Mouse (Mus musculus) bone marrow, adult 2 months (tissue): Measurements from ENCODE around the gene Osbp2. TPM values are rescaled to one million over a fixed set of nuclear protein-coding genes. Genes with fewer than 3 reads are reported as not detected.

Source experiments
- H3K27ac ChIP-seq: fragments of 200-500 bp; 2 replicates; pipeline ENCODE4 v1.5.1; 2012; ENCODE audit warnings: low read depth, mild to moderate bottlenecking, control low read depth, inconsistent platforms, low read length; ENCODE audit not compliant: control insufficient read depth, poor library complexity, insufficient read depth
- H3K4me1 ChIP-seq: fragments of 200-500 bp; 2 replicates; pipeline ENCODE4 v1.6.1; 2011; ENCODE audit warnings: low read length; ENCODE audit not compliant: control insufficient read depth, insufficient read depth
- H3K4me3 ChIP-seq: fragments of 200-500 bp; replicated peaks from 2 replicates; pipeline ENCODE3; 2011; ENCODE audit warnings: mild to moderate bottlenecking, low read depth, low read length, control low read depth; ENCODE audit not compliant: control insufficient read depth
- CTCF ChIP-seq: fragments of 200-500 bp; IDR thresholded peaks from 2 replicates; pipeline ENCODE4 v1.5.1; 2011; ENCODE audit warnings: low read length, control low read depth; ENCODE audit not compliant: control insufficient read depth, insufficient read depth
- POLR2A ChIP-seq: fragments of 200-500 bp; IDR thresholded peaks from 2 replicates; pipeline ENCODE4 v1.6.1; 2011; ENCODE audit warnings: low read depth, mild to moderate bottlenecking, control low read depth, low read length, borderline replicate concordance; ENCODE audit not compliant: control insufficient read depth
- WGBS: fragments of 180-500 bp; shearing (Covaris S2); methylation state at CpG from one replicate; pipeline ENCODE4 v1.1.7; 2018; 5-methylcytosine and 5-hydroxymethylcytosine counted together
- polyA plus RNA-seq: library from polyadenylated mRNA; stranded (reverse); fragments of >200 nt; gene quantifications from 2 replicates; pipeline ENCODE4 v1.2.4, GENCODE M21; 2011; ENCODE audit warnings: low replicate concordance; ENCODE audit not compliant: missing spikeins, insufficient read depth, insufficient read length

The Osbp2 gene
- polyA plus RNA-seq, 1 experiment, result not detected

DNA sequence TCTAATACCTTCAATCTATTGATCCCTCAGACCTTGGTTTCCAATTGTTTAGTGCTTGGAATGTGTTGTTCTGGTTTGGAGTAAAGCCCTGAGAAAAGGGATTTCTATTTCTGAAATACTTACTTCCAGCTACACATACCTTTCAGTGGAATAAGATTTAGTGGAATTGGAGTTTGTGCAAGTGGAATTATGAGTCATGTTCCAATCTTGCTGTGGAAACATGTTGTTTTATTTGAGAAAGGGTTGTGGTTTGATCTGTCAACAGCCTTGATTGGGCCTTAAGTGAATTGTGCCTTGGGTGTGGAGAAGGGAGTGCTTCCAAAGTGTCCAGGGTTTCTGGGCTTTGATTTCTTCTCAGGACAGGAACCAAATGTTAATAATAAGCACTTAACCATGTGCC, 193.9 kb downstream of the Osbp2 start:
- Histone ChIP-seq H3K4me3 (no peak overlapping the region), H3K27ac (no peak overlapping the region), H3K4me1 (no peaks in the 10 kb centered on the region)
- TF ChIP-seq CTCF, result no peak
- TF ChIP-seq POLR2A, result no peak

DNA sequence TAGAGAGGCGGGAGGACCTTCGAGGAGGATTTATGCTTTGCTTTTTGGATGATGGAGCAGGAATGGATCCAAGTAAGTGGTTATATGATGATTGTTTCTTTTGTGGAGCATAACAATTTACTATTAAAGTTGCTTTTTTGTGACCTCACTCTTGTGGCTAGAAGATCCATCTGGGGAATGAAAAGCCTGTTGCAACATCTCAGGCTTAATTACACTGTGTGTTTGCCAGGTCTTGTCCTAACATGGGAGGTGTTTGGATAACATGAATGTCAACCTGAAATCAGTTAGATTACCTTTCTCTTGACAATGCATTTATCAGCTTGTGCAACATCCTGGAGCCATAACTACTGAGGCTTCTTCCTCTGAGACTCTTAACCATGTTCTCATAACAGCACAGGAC, 194.9 kb downstream of the Osbp2 start:
- WGBS, result 92% methylated on average over 2 of the region's 2 CpGs
- no peak overlapping the region for H3K4me3 ChIP-seq
- TF ChIP-seq POLR2A (no peak), CTCF (no peak)
- no peak overlapping the region for H3K27ac ChIP-seq
- H3K4me1 ChIP-seq, result no peaks in the 10 kb centered on the region

DNA sequence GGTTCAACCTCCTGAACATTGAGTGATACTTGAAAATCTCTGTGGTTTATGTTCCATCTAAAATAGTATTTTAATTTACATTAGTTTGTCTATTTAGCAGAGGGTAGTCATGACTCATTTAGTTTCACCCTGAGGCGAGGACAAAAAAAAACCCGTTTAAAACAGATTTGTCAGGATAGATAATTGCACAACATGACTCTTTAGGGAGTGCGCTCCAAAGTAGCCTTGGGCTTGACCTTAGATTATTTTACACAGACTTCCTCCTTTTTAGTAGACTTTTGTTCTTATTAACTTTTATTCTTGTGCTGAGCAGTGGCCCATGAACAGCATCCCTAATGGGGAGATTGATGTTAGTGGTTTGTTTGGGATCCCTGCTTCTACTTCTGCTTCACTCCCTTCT, 196.2 kb downstream of the Osbp2 start:
- no peaks in the 10 kb centered on the region for H3K4me1 ChIP-seq
- no peak overlapping the region for H3K27ac ChIP-seq
- TF ChIP-seq CTCF (no peak), POLR2A (no peak)
- 63% methylated on average over 3 of the region's 3 CpGs for WGBS
- H3K4me3 ChIP-seq, result no peak overlapping the region

DNA sequence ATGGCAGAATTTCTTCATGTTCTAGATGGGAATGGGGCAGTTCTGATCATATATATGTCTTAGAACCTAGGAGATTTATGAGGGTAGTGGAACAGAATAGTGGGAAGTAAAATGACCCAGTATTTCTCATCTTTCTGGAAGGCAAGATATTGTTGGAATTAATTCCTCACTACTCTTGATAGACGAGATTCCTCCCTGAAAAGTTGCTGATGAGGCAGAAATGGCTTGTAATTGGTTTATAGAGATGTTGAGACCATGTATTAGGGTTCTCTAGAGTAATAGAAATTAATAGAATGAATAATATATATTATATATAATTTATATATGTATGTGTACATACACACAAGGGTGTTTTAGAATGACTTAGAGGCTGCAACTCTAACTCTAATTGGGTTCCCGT, 201.7 kb downstream of the Osbp2 start:
- Histone ChIP-seq H3K4me3 (no peak overlapping the region), H3K4me1 (no peaks in the 10 kb centered on the region), H3K27ac (no peak overlapping the region)
- 90% methylated on average over 2 of the region's 2 CpGs for WGBS
- TF ChIP-seq CTCF (no peak), POLR2A (no peak)

Other genes with a start within 250 kb of the Osbp2 start
- gene Morc2a, start 214.7 kb downstream of the Osbp2 start, polyA plus RNA-seq, result 13.0 and 24.9 TPM in 2 replicates
- gene 4921536K21Rik, start 31.2 kb upstream of the Osbp2 start, polyA plus RNA-seq, result 0.38 and 0.77 TPM in 2 replicates
- 0.22 and 1.2 TPM in 2 replicates for gene Dusp18, start 31.3 kb upstream of the Osbp2 start, polyA plus RNA-seq
- 1.3 TPM in 1 of 2 replicates, not detected in the other for gene Slc35e4, start 50.8 kb upstream of the Osbp2 start, polyA plus RNA-seq
- gene Tcn2, start 68.3 kb upstream of the Osbp2 start, polyA plus RNA-seq, result 16.7 and 48.3 TPM in 2 replicates
- gene Pes1, start 100.1 kb upstream of the Osbp2 start, polyA plus RNA-seq, result 21.2 and 35.0 TPM in 2 replicates
- not detected in 2 replicates for gene 4930556J24Rik, start 112.9 kb upstream of the Osbp2 start, polyA plus RNA-seq
- 0.56 TPM in 1 of 2 replicates, not detected in the other for gene Gal3st1, start 119.7 kb upstream of the Osbp2 start, polyA plus RNA-seq
- 0.47 TPM in 1 of 2 replicates, not detected in the other for gene Sec14l4, start 167.6 kb upstream of the Osbp2 start, polyA plus RNA-seq
- not detected in 2 replicates for gene Sec14l3, start 200.9 kb upstream of the Osbp2 start, polyA plus RNA-seq
- gene Mtfp1, start 231.5 kb upstream of the Osbp2 start, polyA plus RNA-seq, result 9.0 and 10.3 TPM in 2 replicates